Mouse (Mus musculus) midbrain, postnatal 0 days (tissue): Measurements from ENCODE around the gene Dscam. TPM values are rescaled to one million over a fixed set of nuclear protein-coding genes. Genes with fewer than 3 reads are reported as not detected.

Source experiments
- ATAC-seq: fragments of 200-750 bp; cut with Nextera tagmentation; 2 replicates; pipeline ENCODE4 v1.8.0; 2017; ENCODE audit warnings: moderate number of reproducible peaks, mild to moderate bottlenecking, moderate TSS enrichment, moderate library complexity; ENCODE audit not compliant: low FRiP score
- DNase-seq: peaks from one replicate; pipeline ENCODE4 v3.0.0-alpha.2; 2015; ENCODE audit warnings: low spot score
- H3K27ac ChIP-seq: fragments of 300-500 bp; sonication (generic); 2 replicates; pipeline ENCODE4 v1.5.1; 2014; ENCODE audit warnings: low read depth, mild to moderate bottlenecking, low read length, mixed read lengths
- H3K27me3 ChIP-seq: fragments of 300-500 bp; sonication (generic); 2 replicates; pipeline ENCODE4 v1.6.1; 2014; ENCODE audit warnings: low read length, control low read depth, mixed read lengths; ENCODE audit not compliant: insufficient read depth
- H3K36me3 ChIP-seq: fragments of 300-500 bp; sonication (generic); 2 replicates; pipeline ENCODE4 v1.6.1; 2014; ENCODE audit warnings: low read length, control low read depth, mixed read lengths; ENCODE audit not compliant: insufficient read depth
- H3K4me1 ChIP-seq: fragments of 300-500 bp; sonication (generic); 2 replicates; pipeline ENCODE4 v1.6.1; 2014; ENCODE audit warnings: mild to moderate bottlenecking, control low read depth, antibody characterized with exemption, low read length, mixed read lengths; ENCODE audit not compliant: insufficient read depth
- H3K4me2 ChIP-seq: fragments of 300-500 bp; sonication (generic); 2 replicates; pipeline ENCODE4 v1.6.1; 2014; ENCODE audit warnings: low read depth, mild to moderate bottlenecking, low read length, mixed read lengths; ENCODE audit not compliant: poor library complexity, severe bottlenecking
- H3K4me3 ChIP-seq: fragments of 300-500 bp; sonication (generic); 2 replicates; pipeline ENCODE4 v1.5.1; 2014; ENCODE audit warnings: low read depth, mild to moderate bottlenecking, low read length, moderate library complexity
- H3K9ac ChIP-seq: fragments of 300-500 bp; sonication (generic); replicated peaks from 2 replicates; pipeline ENCODE4 v1.6.1; 2014; ENCODE audit warnings: mild to moderate bottlenecking, low read length, moderate library complexity, mixed read lengths; ENCODE audit not compliant: poor library complexity, severe bottlenecking
- H3K9me3 ChIP-seq: fragments of 300-500 bp; sonication (generic); 2 replicates; pipeline ENCODE4 v1.6.1; 2016; ENCODE audit warnings: low read length, control low read depth
- CTCF ChIP-seq: IDR thresholded peaks from 2 replicates; pipeline ENCODE4 v1.5.1; 2016; ENCODE audit warnings: antibody characterized with exemption, mild to moderate bottlenecking
- WGBS: fragments of 180-500 bp; shearing (Covaris S2); extraction: QIAGEN DNeasy Blood & Tissue Kit; methylation state at CpG from one replicate; pipeline ENCODE4 v1.1.7; 2014; 5-methylcytosine and 5-hydroxymethylcytosine counted together
- polyA plus RNA-seq: library from polyadenylated mRNA; unstranded; fragments of >200 nt; fragmentation: Nextera tagmentation; extraction: Ambion mirVana; gene quantifications from 2 replicates; pipeline ENCODE4 v1.2.1, GENCODE M21; 2015
- total RNA-seq: library from RNA; depleted of rRNA; stranded (reverse); fragments of >200 nt; gene quantifications from 2 replicates; pipeline ENCODE4 v1.2.3, GENCODE M21; 2014

The Dscam gene
- total and polyA plus RNA-seq, 2 experiments from 2014 or later: 15.1 to 64.6 TPM

- no peak overlapping the region for H3K4me2 ChIP-seq
- H3K9ac ChIP-seq: no peak overlapping the region
- H3K4me3 ChIP-seq: no peak overlapping the region
- WGBS: 89% methylated on average over 2 of the region's 2 CpGs
- no peak for TF ChIP-seq CTCF
- H3K4me1 ChIP-seq: peaks cover 16% of the 10 kb centered on the region
- no peaks in the 10 kb centered on the region for H3K27me3 ChIP-seq
- DNase-seq (no peak), ATAC-seq (no peak)
- H3K36me3 ChIP-seq: no peaks in the 10 kb centered on the region
- H3K9me3 ChIP-seq: no peaks in the 10 kb centered on the region
- no peak overlapping the region for H3K27ac ChIP-seq
Observed at GRCm38 (mm10) chr16:96723066-96723669, 447.4 kb downstream of the Dscam start.

GRCm38 (mm10) chr16:96722135-96722534, 448.4 kb downstream of the Dscam start:
- no peaks in the 10 kb centered on the region for H3K27me3 ChIP-seq
- no peaks in the 10 kb centered on the region for H3K9me3 ChIP-seq
- no peaks in the 10 kb centered on the region for H3K36me3 ChIP-seq
- H3K4me3 ChIP-seq: no peak overlapping the region
- DNase-seq (no peak), ATAC-seq (no peak)
- H3K9ac ChIP-seq: no peak overlapping the region
- peak; percentile 46 for TF ChIP-seq CTCF
- WGBS: 70% methylated on average over 3 of the region's 3 CpGs
- H3K4me1 ChIP-seq: peaks cover 16% of the 10 kb centered on the region
- peak overlapping the region; percentile 64; the same call in 1 of the 2 replicates for H3K27ac ChIP-seq
- H3K4me2 ChIP-seq: no peak overlapping the region

- DNase-seq (peak; percentile 35), ATAC-seq (no peak)
- no peak overlapping the region for H3K9ac ChIP-seq
- H3K27ac ChIP-seq: peak overlapping the region; percentile 64
- H3K4me1 ChIP-seq: peaks cover 16% of the 10 kb centered on the region
- H3K27me3 ChIP-seq: no peaks in the 10 kb centered on the region
- H3K4me3 ChIP-seq: no peak overlapping the region
- no peaks in the 10 kb centered on the region for H3K36me3 ChIP-seq
- no peaks in the 10 kb centered on the region for H3K9me3 ChIP-seq
- no peak overlapping the region for H3K4me2 ChIP-seq
- TF ChIP-seq CTCF: no peak
- WGBS: 41% methylated on average over 9 of the region's 9 CpGs
Observed at GRCm38 (mm10) chr16:96721241-96721640, 449.3 kb downstream of the Dscam start.

- TF ChIP-seq CTCF: no peak
- no peak for DNase-seq
- Histone ChIP-seq H3K9ac (no peak overlapping the region), H3K4me2 (no peak overlapping the region), H3K4me3 (no peak overlapping the region), H3K36me3 (peaks cover 3% of the 10 kb centered on the region), H3K27me3 (no peaks in the 10 kb centered on the region), H3K9me3 (no peaks in the 10 kb centered on the region), H3K4me1 (peaks cover 16% of the 10 kb centered on the region), H3K27ac (peak overlapping the region; percentile 64)
- ATAC-seq: no peak
- 47% methylated on average over 5 of the region's 5 CpGs for WGBS
Observed at GRCm38 (mm10) chr16:96720666-96721065, 449.9 kb downstream of the Dscam start.

- Histone ChIP-seq H3K4me3 (no peak overlapping the region), H3K4me1 (peaks cover 10% of the 10 kb centered on the region), H3K9ac (no peak overlapping the region), H3K27me3 (no peaks in the 10 kb centered on the region), H3K4me2 (no peak overlapping the region), H3K9me3 (no peaks in the 10 kb centered on the region), H3K27ac (no peak overlapping the region), H3K36me3 (peaks cover 17% of the 10 kb centered on the region)
- TF ChIP-seq CTCF: peak; percentile 63
- DNase-seq (no peak), ATAC-seq (no peak)
- WGBS: 9% methylated on average over 2 of the region's 2 CpGs
Observed at GRCm38 (mm10) chr16:96718221-96718620, 452.3 kb downstream of the Dscam start.

GRCm38 (mm10) chr16:96716633-96717032, 453.9 kb downstream of the Dscam start:
- no peak for DNase-seq
- Histone ChIP-seq H3K9me3 (no peaks in the 10 kb centered on the region), H3K27me3 (no peaks in the 10 kb centered on the region), H3K4me1 (peaks cover 6% of the 10 kb centered on the region), H3K9ac (no peak overlapping the region), H3K4me2 (no peak overlapping the region), H3K4me3 (no peak overlapping the region), H3K36me3 (peaks cover 22% of the 10 kb centered on the region), H3K27ac (no peak overlapping the region)
- TF ChIP-seq CTCF: no peak
- no peak for ATAC-seq
- WGBS: 92% methylated on average over 2 of the region's 2 CpGs
